Mouse (Mus musculus): ENCODE results near the gene Sipa1.

- TF ChIP-seq POLR2A (IDR thresholded peaks at IDR 0.05; ENCODE audit: borderline replicate concordance, control insufficient read depth, low read depth, low read length) (no peak), CTCF (IDR thresholded peaks at IDR 0.05; ENCODE audit: control insufficient read depth, insufficient read depth, low read length) (no peak)
Observed at GRCm38 (mm10) chr19:5612762-5613411, 50.6 kb downstream of the Sipa1 start.

All from bone marrow, adult 2 months (tissue).